Comparison of ENCODE assay signal across 8 mouse cellular contexts in genomic region chr14:76031117-76031842, GRCm38 (mm10). TPM values are rescaled to one million over a fixed set of nuclear protein-coding genes. Genes with fewer than 3 reads are reported as not detected.
A peak's percentile ranks its signal among the peaks of the same experiment; 100 is the strongest.
DNase-seq lines count a peak whose midpoint lies in the region; ATAC-seq and TF ChIP-seq lines count a peak whose summit lies in the region.

No protein-coding gene starts in this region.

- H3K9ac ChIP-seq in intestine, embryonic 14.5 days (ENCODE audit: low read length), result no peak overlapping the region
- H3K9ac ChIP-seq in intestine, postnatal 0 days (ENCODE audit: low read depth, low read length), result no peak overlapping the region
- H3K9ac ChIP-seq in forebrain, embryonic 13.5 days, result no peak overlapping the region
- H3K9ac ChIP-seq in hindbrain, embryonic 11.5 days (ENCODE audit: low read depth, low read length), result no peak overlapping the region

- no peak overlapping the region for H3K4me3 ChIP-seq in intestine, embryonic 14.5 days (ENCODE audit: low read depth, low read length)
- no peak overlapping the region for H3K4me3 ChIP-seq in intestine, postnatal 0 days (ENCODE audit: low read depth, low read length)
- H3K4me3 ChIP-seq in forebrain, embryonic 13.5 days, result no peak overlapping the region
- no peak overlapping the region for H3K4me3 ChIP-seq in hindbrain, embryonic 11.5 days (ENCODE audit: low read depth, low read length)

- peak; percentile 57 for DNase-seq in intestine, embryonic 14.5 days (ENCODE audit: low spot score)
- DNase-seq in adrenal gland, adult 8-10 months, result peak; percentile 8
- DNase-seq in hindbrain, embryonic 11.5 days (ENCODE audit: low spot score), result no peak
- peak; percentile 36 for DNase-seq in ovary, adult 18-20 months (ENCODE audit: low spot score)
- DNase-seq in frontal cortex, postnatal 25 days (ENCODE audit: low spot score in 2 of 2), result no peak
- no peak for DNase-seq in embryo, embryonic 10.5 days (ENCODE audit: low spot score)

- H3K27me3 ChIP-seq in intestine, embryonic 14.5 days (replicated peaks; ENCODE audit: control insufficient read depth, insufficient read depth, low read length), result no peaks in the 10 kb centered on the region
- no peaks in the 10 kb centered on the region for H3K27me3 ChIP-seq in intestine, postnatal 0 days (replicated peaks; ENCODE audit: control insufficient read depth, insufficient read depth, low read length)
- H3K27me3 ChIP-seq in forebrain, embryonic 13.5 days, result no peaks in the 10 kb centered on the region
- no peaks in the 10 kb centered on the region for H3K27me3 ChIP-seq in hindbrain, embryonic 11.5 days (ENCODE audit: control insufficient read depth, insufficient read depth, low read length)

- no peak overlapping the region for H3K4me2 ChIP-seq in intestine, embryonic 14.5 days (ENCODE audit: low read length)
- no peak overlapping the region for H3K4me2 ChIP-seq in intestine, postnatal 0 days (replicated peaks; ENCODE audit: low read depth)
- H3K4me2 ChIP-seq in forebrain, embryonic 13.5 days, result peak overlapping the region; percentile 34
- H3K4me2 ChIP-seq in hindbrain, embryonic 11.5 days (replicated peaks; ENCODE audit: low read depth, low read length), result no peak overlapping the region

- 51% methylated on average over 11 of the region's 11 CpGs for WGBS in intestine, embryonic 14.5 days
- WGBS in intestine, postnatal 0 days, result 42% methylated on average over 11 of the region's 11 CpGs
- WGBS in forebrain, embryonic 13.5 days, result 31% methylated on average over 11 of the region's 11 CpGs
- 72% methylated on average over 11 of the region's 11 CpGs for WGBS in hindbrain, embryonic 11.5 days

- no peaks in the 10 kb centered on the region for H3K9me3 ChIP-seq in intestine, embryonic 14.5 days (ENCODE audit: control insufficient read depth, low read length)
- H3K9me3 ChIP-seq in intestine, postnatal 0 days (ENCODE audit: control insufficient read depth), result no peaks in the 10 kb centered on the region
- no peaks in the 10 kb centered on the region for H3K9me3 ChIP-seq in forebrain, embryonic 13.5 days (replicated peaks)
- no peaks in the 10 kb centered on the region for H3K9me3 ChIP-seq in hindbrain, embryonic 11.5 days (ENCODE audit: control insufficient read depth, low read length)

- H3K4me1 ChIP-seq in intestine, embryonic 14.5 days (replicated peaks; ENCODE audit: control insufficient read depth, insufficient read depth, low read length), result no peaks in the 10 kb centered on the region
- no peaks in the 10 kb centered on the region for H3K4me1 ChIP-seq in intestine, postnatal 0 days (replicated peaks; ENCODE audit: control insufficient read depth, insufficient read depth, low read length)
- H3K4me1 ChIP-seq in forebrain, embryonic 13.5 days, result peaks cover 50% of the 10 kb centered on the region
- 0 out of 2 replicates have a peak, but pooled peaks cover 3% of the 10 kb centered on the region for H3K4me1 ChIP-seq in hindbrain, embryonic 11.5 days (replicated peaks; ENCODE audit: control insufficient read depth, insufficient read depth, low read length)

- no peak for TF ChIP-seq CTCF in intestine, postnatal 0 days (IDR thresholded peaks at IDR 0.05; ENCODE audit: low read depth)

- no peak for ATAC-seq in intestine, embryonic 14.5 days (replicated peaks; ENCODE audit: low FRiP score, low TSS enrichment, low read depth)
- no peak for ATAC-seq in intestine, postnatal 0 days
- ATAC-seq in forebrain, embryonic 13.5 days, result no peak
- ATAC-seq in hindbrain, embryonic 11.5 days (ENCODE audit: low FRiP score), result peak; percentile 49; the same call in 1 of the 2 replicates

- no peaks in the 10 kb centered on the region for H3K36me3 ChIP-seq in intestine, embryonic 14.5 days (ENCODE audit: control insufficient read depth, insufficient read depth, low read length)
- no peaks in the 10 kb centered on the region for H3K36me3 ChIP-seq in intestine, postnatal 0 days (ENCODE audit: control insufficient read depth, insufficient read depth)
- H3K36me3 ChIP-seq in forebrain, embryonic 13.5 days (ENCODE audit: poor library complexity, severe bottlenecking), result no peaks in the 10 kb centered on the region
- H3K36me3 ChIP-seq in hindbrain, embryonic 11.5 days (ENCODE audit: control insufficient read depth, insufficient read depth, low read length), result no peaks in the 10 kb centered on the region

- no peak overlapping the region for H3K27ac ChIP-seq in intestine, embryonic 14.5 days (ENCODE audit: low read depth)
- H3K27ac ChIP-seq in intestine, postnatal 0 days (ENCODE audit: low read depth, low read length), result no peak overlapping the region
- peak overlapping the region; percentile 91 for H3K27ac ChIP-seq in forebrain, embryonic 13.5 days
- no peak overlapping the region for H3K27ac ChIP-seq in hindbrain, embryonic 11.5 days (ENCODE audit: low read depth, low read length)

RNA-seq across cellular contexts. Expression of gene Gtf2f2, which starts 20.6 kb away (rescaled TPM):
- polyA plus RNA-seq in intestine, embryonic 14.5 days (2014; fragmentation: Nextera tagmentation; extraction: Ambion mirVana), result 40.1 and 40.2 TPM in 2 replicates
- 25.8 and 26.2 TPM in 2 replicates for polyA plus RNA-seq in intestine, postnatal 0 days (2015; fragmentation: Nextera tagmentation; extraction: Ambion mirVana)
- 10 to 100 TPM; 22.0 to 25.0 (median 23.2) TPM for total RNA-seq in adrenal gland, adult 8-10 months (2022)
- polyA plus RNA-seq in forebrain, embryonic 13.5 days (2015; fragmentation: Nextera tagmentation; extraction: Ambion mirVana), result 52.3 and 56.5 TPM in 2 replicates
- 52.1 and 59.0 TPM in 2 replicates for polyA plus RNA-seq in hindbrain, embryonic 11.5 days (2014; fragmentation: Nextera tagmentation; extraction: Ambion mirVana)

Comparison
In these comparisons a context has a peak if more than half of its experiments do, and no peak if none do; other contexts are left out.
1. DNase-seq: peak in intestine, embryonic 14.5 days (single experiment), adrenal gland, adult 8-10 months (single experiment) and ovary, adult 18-20 months (single experiment); none in hindbrain, embryonic 11.5 days (single experiment), frontal cortex, postnatal 25 days (0 of 2) and embryo, embryonic 10.5 days (single experiment).